Mouse (Mus musculus) adrenal gland, adult 10 weeks (tissue): ENCODE measurements around the gene Ift22. TPM values are rescaled to one million over a fixed set of nuclear protein-coding genes. Genes with fewer than 3 reads are reported as not detected.

Experiments
- polyA plus RNA-seq: library from polyadenylated mRNA; stranded (reverse); fragments of 350-450 nt; fragmentation: Illumina TruSeq; extraction: RNeasy Lipid Tissue Mini Kit (QIAGEN cat#74804); gene quantifications from one replicate; pipeline ENCODE4 v1.2.3, GENCODE M21; 2014; ENCODE audit warnings: low read depth, low replicate concordance

The Ift22 gene
- polyA plus RNA-seq: 4.3 TPM

DNA sequence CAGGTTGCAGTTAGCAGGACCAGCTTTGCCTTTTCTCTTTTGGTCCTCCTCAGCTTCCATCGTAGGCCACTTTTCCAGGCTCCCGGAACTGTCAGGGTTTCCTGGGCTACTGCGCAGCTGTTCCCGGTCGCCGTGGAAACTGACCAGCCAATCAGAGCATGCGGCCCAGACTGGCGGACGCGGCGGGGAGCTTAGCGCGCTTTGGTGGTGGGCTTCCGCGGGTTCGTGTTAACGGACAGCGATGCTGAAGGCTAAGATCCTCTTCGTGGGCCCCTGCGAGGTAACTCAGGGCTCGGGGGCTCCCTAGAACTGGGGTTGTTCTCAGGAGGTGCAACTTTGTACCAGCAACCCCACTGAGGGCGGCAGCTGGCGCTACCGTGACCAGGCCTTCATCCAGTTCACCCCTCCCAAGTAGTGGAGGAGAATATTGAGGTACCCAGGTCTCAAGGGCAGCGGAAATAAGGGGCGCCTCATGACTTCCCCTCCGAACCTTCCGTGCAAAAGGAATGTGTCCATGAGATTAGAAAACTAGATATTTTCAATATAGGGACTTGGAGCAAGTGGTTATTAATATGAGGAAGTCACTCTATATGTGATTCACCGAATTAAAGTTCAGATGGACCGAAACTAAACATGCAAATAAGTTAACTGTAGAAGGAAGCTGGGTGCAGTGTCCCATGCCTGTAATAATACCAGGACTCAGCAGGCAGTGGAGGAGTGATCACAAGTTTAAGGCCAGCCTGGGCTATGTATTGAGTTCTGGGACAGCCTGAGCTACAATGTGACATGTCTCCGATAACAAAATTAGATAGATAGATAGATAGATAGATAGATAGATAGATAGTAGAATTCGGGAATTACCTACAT lies at the start of gene Ift22:
Ift22 (plus strand) TSS at position 160 of the 867 bp plus-strand sequence.

GRCm38 (mm10) chr5:136882788-136883439 lies 25.0 kb upstream of the Ift22 start, which contains the start of gene Col26a1:
Gene Col26a1 (minus strand): TSS chr5:136883209.

DNA sequence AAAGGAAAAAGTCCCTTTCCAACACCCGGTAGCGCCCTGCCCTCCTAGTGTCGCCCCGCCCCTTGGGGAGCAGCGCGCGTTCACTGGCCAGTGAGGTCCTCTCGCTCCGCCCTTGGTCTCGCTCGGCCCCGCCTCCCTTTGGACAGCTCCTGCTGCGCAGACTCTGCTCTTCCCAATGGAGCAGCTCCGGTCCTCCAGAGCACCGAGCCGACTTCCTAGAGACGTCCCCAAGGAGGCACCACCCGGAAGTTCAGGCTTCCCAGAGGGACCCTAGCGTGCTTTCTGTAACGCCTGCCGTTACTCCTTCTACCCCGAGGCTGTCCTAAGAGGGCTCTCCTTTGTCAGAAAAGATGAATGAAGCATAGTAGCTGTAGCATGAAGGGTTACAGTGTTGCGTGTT lies 45.1 kb downstream of the Ift22 start, which contains the start of gene Fis1:
Fis1 (plus strand) TSS at position 261 of the 400 bp plus-strand sequence.

Other genes with a start within 250 kb of the Ift22 start
- gene Myl10, start 215.0 kb upstream of the Ift22 start, polyA plus RNA-seq: not detected
- gene Col26a1, start 24.9 kb upstream of the Ift22 start, polyA plus RNA-seq: not detected
- gene Fis1, start 45.1 kb downstream of the Ift22 start, polyA plus RNA-seq: 9.0 TPM
- gene Cldn15, start 58.5 kb downstream of the Ift22 start, polyA plus RNA-seq: 3.3 TPM
- gene Plod3, start 78.9 kb downstream of the Ift22 start, polyA plus RNA-seq: 1.7 TPM
- gene Znhit1, start 79.9 kb downstream of the Ift22 start, polyA plus RNA-seq: 5.1 TPM
- 0.23 TPM for gene Vgf, start 118.2 kb downstream of the Ift22 start, polyA plus RNA-seq
- 21.2 TPM for gene Ap1s1, start 138.0 kb downstream of the Ift22 start, polyA plus RNA-seq
- 5.0 TPM for gene Serpine1, start 164.1 kb downstream of the Ift22 start, polyA plus RNA-seq
- gene Trim56, start 208.1 kb downstream of the Ift22 start, polyA plus RNA-seq: 37.8 TPM
- not detected for gene Muc3, start 241.2 kb downstream of the Ift22 start, polyA plus RNA-seq